Mouse (Mus musculus): ENCODE measurements at regions not wholly inside any gene's neighbourhood (a gene's known extent, or its start where the extent isn't known, plus 50 kb on each side); places are given as distances from the start of the nearest gene placed in this dataset.
"Not testable (repeated sequence)": the region's sequence is repeated elsewhere in the genome, so short reads cannot be mapped to it uniquely, and the experiment has no call there.

DNA sequence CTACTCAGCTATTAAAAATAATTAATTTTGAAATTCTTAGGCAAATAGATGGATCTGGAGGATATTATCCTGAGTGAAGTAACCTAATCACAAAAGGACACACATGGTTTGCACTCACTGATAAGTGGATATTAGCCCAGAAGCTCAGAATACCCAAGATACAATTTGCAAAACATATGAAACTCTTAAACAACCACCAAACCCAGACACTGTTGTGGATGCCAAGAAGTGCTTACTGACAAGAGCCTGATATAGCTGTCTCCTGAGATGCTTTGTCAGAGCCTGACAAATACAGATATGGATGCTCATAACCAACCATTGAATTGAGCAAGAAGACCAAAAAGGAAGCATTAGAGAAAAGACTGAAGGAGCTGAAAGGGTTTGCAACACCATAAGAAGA lies 468.4 kb upstream of the Cdh12 start:
- in situ Hi-C loops (cut with MboI, MseI) = not testable (repeated sequence)

GRCm38 (mm10) chr15:19985001-19985400 lies 464.1 kb upstream of the Cdh12 start:
- in situ Hi-C loops (cut with MboI, MseI) = not testable (repeated sequence)

GRCm38 (mm10) chr15:20031772-20032171 lies 417.3 kb upstream of the Cdh12 start:
- in situ Hi-C loops (cut with MboI, MseI) = no loop called here

DNA sequence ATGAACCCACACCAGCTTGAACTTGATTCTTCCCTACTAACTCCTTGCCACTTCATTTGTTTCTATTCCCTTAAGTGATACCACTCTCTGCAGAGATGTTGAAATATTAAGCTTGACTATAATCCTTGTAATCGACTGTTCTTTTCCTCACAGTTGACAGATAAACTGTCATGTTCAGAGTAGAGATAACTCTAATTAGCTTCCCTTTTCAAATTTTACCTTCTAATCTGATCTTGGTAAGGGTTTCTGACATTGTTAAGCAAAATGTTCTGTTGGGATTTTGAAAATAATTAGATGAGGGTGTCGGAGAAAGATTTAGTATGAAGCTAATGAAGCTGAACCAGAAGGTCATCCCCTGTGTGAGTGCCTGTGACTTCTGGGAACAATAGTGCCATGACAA lies 414.7 kb upstream of the Cdh12 start:
- in situ Hi-C loops (cut with MboI, MseI) = no loop called here

GRCm38 (mm10) chr15:20038550-20039435 lies 410.3 kb upstream of the Cdh12 start:
- in situ Hi-C loops (cut with MboI, MseI) = no loop called here

- in situ Hi-C loops (cut with MboI, MseI) = loop anchor here (10.0 kb wide), 1 partner anchor 1525 kb away; no protein-coding TSS in a partner anchor
Observed at GRCm38 (mm10) chr15:20040041-20040440, 409.0 kb upstream of the Cdh12 start.

GRCm38 (mm10) chr15:20084958-20085357 lies 364.1 kb upstream of the Cdh12 start:
- in situ Hi-C loops (cut with MboI, MseI) = no loop called here

DNA sequence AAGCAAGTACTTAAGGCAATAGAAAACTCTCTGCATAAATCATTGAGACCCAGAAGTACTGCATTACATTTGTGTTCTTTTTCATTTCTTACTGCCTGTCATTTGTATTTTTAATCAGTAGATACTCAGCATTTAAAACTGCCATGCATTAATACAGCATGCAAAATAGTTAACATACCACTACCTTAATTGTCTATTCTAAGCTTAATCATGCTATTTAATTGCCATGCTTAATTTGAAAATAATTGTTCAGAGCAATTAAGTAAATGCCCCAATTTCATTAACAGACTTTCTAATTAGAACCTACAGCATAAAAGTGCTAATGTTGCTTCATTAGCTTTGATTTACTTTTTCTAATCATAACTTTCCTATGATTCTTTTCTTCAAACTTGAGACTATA lies 359.3 kb upstream of the Cdh12 start:
- in situ Hi-C loops (cut with MboI, MseI) = no loop called here

- in situ Hi-C loops (cut with MboI, MseI) = no loop called here
Observed at GRCm38 (mm10) chr15:20090522-20090921, 358.5 kb upstream of the Cdh12 start.

DNA sequence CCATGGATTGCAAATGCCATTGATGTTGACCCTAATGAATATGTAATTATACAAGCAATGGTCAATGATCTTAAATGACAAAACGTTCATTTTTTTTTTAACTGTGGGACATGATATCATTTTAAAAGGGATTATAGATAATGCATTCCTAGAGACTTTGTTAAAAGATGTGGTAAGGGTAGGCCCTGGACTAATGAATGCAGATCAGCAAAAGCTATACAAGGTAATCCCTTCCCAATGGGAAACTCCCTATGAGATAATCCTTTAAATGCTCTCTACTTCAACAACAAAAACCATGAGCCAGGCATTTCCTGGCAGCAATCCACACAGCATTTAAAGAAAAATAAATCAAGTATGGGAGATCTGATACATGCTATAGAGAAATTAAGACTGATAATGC lies 353.3 kb upstream of the Cdh12 start:
- in situ Hi-C loops (cut with MboI, MseI) = loop anchor here (5.0 kb wide), 1 partner anchor 52 kb away; no protein-coding TSS in a partner anchor

DNA sequence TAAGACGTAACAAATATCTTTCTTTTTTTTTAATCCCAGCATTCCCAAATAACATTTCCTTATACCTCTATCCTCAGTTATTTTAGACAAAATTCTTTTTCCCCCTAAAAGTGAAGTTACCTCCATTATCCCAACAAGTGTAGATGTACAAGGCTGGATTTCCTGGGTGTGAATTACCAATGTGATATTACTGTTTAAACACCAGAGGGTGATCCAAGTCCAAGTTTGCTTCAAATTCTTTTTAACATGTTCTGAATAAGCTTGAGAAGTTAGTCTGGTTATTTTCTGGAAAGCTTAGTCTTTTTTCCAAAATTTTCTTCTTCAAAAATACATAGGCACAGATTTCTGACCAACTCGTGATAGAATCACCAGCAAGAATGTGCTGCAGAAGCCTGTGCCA lies 329.5 kb upstream of the Cdh12 start:
- in situ Hi-C loops (cut with MboI, MseI) = no loop called here

DNA sequence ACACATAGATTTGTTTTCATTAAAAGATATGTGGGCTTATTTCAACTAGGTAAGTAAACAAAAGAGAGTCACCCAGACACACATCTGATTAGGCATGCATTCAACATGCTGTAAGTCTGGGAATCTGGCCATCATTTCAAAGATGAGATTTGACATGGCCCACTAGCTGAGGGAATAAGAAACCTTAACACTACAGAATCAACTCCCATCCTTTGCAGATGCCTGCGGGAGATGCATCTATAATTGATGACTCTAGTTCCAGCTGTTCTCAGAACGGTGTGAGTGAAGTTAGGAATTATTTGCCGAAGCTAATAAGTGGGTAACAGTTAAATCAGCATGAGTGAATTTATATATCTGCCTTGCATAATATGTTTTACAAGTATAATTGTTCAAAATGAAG lies 325.5 kb upstream of the Cdh12 start:
- in situ Hi-C loops (cut with MboI, MseI) = no loop called here

GRCm38 (mm10) chr15:20135893-20136570 lies 313.0 kb upstream of the Cdh12 start:
- in situ Hi-C loops (cut with MboI, MseI) = no loop called here

DNA sequence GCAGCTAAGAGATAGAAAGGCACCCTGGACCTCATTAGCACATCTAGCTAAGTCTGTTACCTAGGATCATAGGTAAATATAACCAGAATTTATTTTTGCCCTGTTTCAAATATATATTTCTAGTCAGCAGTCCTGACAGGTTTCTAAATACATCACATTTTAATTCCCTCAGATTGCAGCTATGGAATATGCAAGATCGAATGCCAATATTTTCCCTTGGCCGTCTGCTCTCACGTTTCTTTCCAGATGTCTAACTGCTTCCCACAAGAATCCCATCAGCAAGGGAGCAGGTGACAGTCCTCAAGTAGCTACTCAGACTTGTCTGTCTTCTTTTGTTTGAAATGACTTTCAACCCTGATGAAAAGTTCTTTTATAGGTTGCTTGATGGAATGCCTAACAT lies 297.2 kb upstream of the Cdh12 start:
- in situ Hi-C loops (cut with MboI, MseI) = no loop called here
